Mouse (Mus musculus) brown adipose tissue, adult 24 weeks (tissue): ENCODE measurements around the gene Dynlt1c. TPM values are rescaled to one million over a fixed set of nuclear protein-coding genes. Genes with fewer than 3 reads are reported as not detected.
"Not testable (repeated sequence)": the region's sequence is repeated elsewhere in the genome, so short reads cannot be mapped to it uniquely, and the experiment has no call there.

Experiments used
- H3K27ac ChIP-seq: fragments of 200-500 bp; replicated peaks from 2 replicates; pipeline ENCODE4 v1.5.1; 2012; ENCODE audit warnings: low read depth, mild to moderate bottlenecking, low read length
- H3K4me1 ChIP-seq: fragments of 200-500 bp; 2 replicates; pipeline ENCODE4 v1.6.1; 2012; ENCODE audit warnings: low read length, mixed read lengths; ENCODE audit not compliant: control insufficient read depth, insufficient read depth, insufficient read length
- H3K4me3 ChIP-seq: fragments of 200-500 bp; 2 replicates; pipeline ENCODE4 v1.5.1; 2012; ENCODE audit warnings: low read depth, mild to moderate bottlenecking, low read length, moderate library complexity; ENCODE audit not compliant: insufficient read depth
- polyA plus RNA-seq: library from polyadenylated mRNA; stranded (reverse); fragments of >200 nt; gene quantifications from 2 replicates; pipeline ENCODE4 v1.2.4, GENCODE M21; 2012; ENCODE audit not compliant: missing spikeins, insufficient read depth, insufficient read length

The Dynlt1c gene
- polyA plus RNA-seq, 1 experiment, result not detected

DNA sequence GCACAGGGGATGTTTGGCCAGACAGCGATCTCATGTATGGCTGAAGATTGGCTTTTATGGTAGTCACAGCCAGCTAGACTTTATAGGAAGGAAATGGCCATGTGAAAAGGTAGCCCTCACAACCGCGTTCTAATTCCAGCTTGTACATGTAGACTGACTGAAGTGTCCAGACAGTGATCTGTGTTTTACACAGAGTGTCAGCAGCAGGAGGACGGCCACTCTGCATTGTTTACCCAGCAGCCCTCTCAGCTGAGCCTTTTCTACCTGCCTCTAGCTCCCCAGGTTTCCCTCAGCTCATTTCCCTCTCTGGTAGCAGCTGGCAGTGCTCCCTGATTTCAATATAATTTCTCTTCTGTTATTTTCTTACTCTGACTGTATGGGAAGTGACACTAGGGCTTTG is 734 bp downstream of the Dynlt1c start:
- peak overlapping the region; percentile 28; the same call in 1 of the 2 replicates for H3K4me3 ChIP-seq
- H3K27ac ChIP-seq, H3K4me1 ChIP-seq: not testable (repeated sequence)

DNA sequence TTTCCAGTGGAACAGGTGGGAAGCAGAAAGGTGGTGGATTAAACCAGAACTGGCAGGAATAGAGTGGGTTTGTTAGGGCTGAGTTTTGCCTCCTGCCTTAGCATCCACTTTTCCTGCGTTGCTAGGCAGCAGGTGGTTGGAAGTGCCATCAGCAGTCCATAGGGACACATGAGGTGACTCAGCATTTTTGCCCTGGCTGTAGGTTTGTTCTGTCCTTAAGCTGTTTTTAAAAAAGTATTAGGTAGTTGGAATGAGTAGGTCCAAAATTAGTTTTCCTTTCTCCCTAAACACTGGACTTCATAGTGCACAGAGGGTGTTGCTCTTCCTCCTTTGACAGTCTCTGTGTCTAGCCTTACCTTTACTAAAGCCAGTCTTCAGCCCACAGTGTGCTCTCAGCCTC is 3.9 kb downstream of the Dynlt1c start:
- not testable (repeated sequence) for H3K4me1 ChIP-seq, H3K27ac ChIP-seq, H3K4me3 ChIP-seq

DNA sequence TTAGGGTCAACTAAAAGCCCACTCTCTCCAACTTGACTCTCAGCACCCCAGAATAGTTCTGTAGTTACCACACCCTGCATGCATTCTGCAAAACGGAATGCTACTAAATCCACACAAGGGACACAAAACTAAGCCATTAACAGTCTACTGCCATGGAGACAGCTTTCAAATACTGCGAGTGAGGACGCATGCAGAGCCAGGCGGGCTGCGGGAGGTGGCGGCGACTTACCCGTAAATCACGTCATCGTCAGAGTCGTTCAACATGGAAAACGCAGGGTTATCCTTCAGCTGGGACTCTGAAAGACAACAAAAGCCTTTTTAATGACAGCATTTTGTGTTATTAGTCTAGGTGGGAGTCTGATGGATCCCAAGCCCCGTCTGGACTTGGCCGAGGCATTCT is 12.1 kb downstream of the Dynlt1c start:
- not testable (repeated sequence) for H3K4me3 ChIP-seq, H3K27ac ChIP-seq, H3K4me1 ChIP-seq

DNA sequence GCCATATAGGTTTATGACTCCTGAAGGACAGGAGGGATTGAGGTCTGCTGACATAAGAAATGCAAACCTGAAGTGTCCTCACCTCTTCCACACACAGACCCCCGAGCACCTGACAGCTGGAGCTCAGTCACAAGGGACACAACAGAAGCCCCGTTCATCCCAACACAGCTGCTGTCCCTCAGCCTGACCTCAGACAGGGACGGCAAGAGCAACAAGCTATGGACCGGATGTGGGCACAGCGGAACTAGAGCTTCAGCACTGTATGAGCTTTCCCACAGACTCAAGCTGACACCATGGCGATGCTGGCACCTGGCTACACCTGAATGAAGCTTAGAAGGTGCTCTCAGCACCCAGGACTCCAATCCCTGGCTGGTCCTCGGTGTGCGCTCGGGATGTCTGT is 12.8 kb downstream of the Dynlt1c start:
- H3K27ac ChIP-seq, H3K4me3 ChIP-seq, H3K4me1 ChIP-seq: not testable (repeated sequence)

DNA sequence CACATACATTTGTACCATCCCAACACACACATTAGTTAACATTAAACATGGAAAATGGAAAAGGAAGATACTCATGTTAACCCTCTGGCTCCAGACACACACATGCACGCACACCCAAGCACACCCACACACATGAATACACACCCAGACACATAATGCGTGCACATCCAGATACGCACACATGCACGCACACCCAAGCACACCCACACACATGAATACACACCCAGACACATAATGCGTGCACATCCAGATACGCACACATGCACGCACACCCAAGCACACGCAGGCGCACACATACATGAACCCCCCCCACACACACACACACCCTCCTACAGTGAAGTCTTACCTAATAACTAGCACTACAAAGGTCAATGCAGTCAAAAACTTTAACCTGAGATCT is 15.3 kb downstream of the Dynlt1c start:
- H3K4me3 ChIP-seq, H3K27ac ChIP-seq, H3K4me1 ChIP-seq: not testable (repeated sequence)

DNA sequence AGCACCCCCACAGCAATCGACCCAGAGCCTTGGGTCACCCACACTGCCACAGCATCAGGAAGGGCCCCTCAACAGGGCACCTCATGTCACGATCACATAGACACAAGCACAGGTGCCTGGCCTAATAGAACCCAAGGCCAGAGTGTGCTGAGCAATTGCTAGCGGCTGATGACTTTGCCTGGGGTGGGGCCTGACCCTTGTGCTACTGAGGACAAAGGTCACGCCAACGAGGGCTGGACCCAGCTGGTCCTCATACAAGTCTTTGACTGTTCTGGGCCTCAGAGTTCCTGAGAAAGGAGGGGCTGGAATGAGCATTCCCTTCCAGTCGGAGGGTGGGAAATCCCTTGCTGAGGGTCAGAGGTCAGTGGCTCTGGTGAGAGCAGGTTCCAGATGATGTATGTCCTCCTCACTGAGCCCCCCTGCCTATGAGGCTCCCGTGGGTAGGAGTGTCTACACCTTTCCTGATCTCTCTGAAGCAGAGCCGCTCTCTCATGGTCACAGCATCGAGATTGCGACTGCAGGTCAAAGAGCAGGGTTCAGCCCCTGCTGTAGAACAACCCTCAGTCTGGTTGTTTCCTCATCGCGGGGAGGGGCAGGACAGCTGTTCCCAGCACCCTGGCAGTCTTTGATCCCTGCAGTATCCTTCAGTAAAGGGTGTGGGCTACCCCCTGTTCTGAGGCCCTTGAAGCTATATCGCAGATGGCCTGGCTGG is 16.4 kb downstream of the Dynlt1c start:
- not testable (repeated sequence) for H3K4me1 ChIP-seq, H3K27ac ChIP-seq, H3K4me3 ChIP-seq

DNA sequence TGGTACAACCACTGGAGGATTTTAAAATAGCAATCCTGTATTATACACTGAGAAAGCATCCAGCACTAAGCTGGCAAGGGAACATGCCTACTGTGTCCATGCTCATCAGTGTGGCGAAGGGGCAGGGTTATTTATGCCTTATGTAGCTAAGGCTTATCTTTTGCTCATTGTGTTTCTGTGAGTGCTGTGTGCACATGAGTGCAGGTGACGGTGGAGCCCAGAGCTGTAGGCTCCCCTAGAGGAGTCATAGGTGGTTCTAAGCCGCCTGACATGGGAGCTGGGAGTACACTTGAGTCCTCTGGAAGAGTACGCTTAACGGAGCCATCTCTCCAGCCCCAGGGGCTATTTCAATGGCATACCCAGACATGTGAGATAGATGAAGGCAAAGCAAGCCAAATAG is 17.8 kb downstream of the Dynlt1c start:
- H3K4me1 ChIP-seq, H3K4me3 ChIP-seq, H3K27ac ChIP-seq: not testable (repeated sequence)

DNA sequence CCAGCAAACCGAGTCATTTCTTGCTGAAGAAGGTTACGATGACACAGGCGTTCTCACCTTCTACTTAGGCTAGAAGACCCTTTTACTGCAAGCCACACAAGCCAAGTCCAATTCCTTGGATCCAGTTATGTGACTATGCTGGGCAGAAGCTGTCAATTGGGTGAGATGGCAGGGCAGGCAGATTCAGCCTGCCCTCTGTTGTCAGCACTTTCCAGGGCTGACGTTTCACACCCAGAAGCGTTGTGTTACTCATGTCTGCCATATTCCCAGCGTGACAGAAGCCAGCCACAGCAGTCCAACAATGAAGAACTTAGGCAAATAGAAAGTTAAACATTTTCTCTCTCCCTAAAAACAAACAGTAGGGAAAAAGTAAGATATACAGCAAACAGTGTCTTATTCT is 18.6 kb downstream of the Dynlt1c start:
- not testable (repeated sequence) for H3K4me3 ChIP-seq, H3K4me1 ChIP-seq, H3K27ac ChIP-seq

DNA sequence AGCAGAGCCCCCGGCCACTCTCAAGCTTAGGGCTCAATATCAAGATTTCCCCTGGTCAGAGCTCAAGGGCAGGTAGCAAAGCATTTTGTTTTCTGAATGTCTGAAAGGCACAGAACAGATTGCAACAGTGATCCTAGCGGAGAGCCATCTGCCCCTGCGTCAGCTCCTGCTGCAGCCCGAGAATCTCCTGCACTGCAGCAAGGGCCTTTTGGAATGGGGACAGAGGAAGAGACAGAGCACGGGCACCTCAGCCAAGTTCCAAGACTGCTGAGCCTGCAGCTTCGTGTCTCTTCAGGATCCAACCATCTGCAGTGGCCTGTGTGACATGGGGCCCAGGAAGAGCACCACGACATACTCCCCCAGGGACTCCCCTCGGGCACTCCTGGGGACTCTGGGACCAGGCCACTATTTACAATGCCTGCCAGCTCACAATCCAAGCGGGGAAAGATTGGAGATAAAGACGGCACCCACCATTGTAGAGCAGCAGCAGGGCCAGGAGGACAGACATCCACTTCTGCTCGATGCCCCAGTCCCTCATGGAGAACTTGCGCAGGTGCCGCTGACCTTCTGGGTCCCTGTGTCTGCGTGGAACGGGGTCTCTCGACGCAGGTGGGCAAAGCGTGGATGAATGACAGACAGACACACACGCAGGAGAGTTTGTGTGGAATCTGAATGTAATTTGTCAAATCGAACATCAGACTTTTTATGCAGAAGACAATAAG is 19.4 kb downstream of the Dynlt1c start:
- H3K4me1 ChIP-seq, H3K27ac ChIP-seq, H3K4me3 ChIP-seq: not testable (repeated sequence)

DNA sequence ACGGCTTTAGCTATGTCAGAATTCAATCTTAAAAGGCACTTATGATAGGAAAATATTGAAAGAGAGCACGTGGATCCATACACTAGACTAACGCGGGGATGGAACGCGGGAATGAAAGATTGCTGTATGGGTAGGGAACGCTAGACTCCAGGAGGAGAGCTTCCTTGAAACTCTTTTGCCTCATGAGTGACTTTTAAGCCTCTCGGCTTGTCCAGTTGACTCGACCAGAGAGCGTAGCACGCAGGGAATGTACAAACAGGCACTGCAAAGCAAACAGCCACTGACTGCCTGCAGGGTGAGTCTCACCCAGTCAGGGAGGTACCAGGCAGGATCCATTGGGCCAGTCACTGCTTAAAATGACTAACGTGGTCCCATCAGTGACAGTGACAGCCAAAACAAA is 20.5 kb downstream of the Dynlt1c start:
- H3K4me3 ChIP-seq, H3K27ac ChIP-seq, H3K4me1 ChIP-seq: not testable (repeated sequence)

DNA sequence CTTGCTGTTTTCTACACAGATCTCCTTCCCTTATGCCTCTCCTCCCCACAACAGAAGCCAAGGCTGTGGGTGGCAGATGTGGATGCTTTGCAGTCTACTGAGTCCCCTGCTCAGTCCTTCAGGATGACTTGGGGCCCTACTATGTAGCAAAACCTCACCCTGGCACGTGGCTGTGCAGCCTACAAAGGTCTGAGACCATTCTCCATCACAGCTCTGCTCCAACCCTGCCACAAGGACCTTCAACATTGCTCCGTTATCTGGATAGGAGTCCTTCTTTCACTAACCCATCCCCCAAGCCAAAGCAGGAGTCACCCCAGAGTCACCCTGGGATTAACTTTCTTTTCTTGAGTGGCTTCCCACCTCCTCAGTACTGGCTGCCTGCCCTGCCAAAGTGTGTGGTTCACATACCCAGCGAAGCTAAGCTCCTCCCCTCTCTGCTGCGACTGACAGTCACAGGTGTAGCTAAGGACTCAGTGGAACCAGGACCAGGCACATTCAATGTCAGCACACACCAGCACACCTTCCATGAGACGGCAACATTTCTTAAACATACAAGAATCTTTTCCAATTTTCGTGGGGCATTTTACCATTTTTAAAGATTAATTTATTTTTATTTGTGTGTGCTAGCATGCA is 23.6 kb downstream of the Dynlt1c start:
- not testable (repeated sequence) for H3K27ac ChIP-seq, H3K4me3 ChIP-seq, H3K4me1 ChIP-seq

DNA sequence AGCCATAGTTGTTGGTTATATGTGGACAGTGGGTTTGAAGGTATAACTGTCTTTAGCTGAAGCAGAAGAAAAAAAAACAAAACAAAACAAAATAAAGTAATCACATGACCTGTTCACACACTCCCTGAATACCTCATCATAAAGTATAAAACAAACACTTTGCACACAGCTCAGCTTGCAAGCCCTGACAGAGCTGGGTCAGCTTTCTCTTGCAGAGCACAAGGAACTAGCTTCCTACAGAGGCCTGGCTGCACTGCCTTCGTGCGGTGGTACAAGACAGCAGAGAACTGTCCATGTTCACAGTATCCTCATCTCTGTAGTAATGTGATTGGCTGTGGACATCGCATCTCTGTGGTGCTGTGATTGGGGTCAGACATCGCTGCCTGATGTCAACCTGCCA is 28.9 kb downstream of the Dynlt1c start:
- not testable (repeated sequence) for H3K4me1 ChIP-seq, H3K27ac ChIP-seq, H3K4me3 ChIP-seq

DNA sequence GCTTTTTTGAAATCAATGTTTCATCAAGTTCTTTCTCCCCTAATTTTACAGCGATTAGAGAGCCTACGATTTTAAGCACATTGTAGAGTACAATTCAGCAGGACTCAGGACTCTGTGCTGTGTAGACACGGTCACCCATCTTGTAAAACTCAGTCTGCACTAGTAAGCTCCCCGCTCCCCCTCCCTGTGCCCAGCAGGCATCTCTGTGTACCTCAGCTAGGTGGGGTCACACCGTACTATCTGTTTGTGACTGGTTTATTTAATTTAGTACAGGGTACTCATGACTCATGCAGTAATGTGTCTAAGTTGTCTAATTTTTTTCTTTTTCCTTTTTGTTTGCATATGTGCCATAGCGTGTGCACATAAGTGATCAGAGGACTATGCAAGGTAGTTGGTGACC is 31.4 kb downstream of the Dynlt1c start:
- not testable (repeated sequence) for H3K27ac ChIP-seq, H3K4me1 ChIP-seq, H3K4me3 ChIP-seq

DNA sequence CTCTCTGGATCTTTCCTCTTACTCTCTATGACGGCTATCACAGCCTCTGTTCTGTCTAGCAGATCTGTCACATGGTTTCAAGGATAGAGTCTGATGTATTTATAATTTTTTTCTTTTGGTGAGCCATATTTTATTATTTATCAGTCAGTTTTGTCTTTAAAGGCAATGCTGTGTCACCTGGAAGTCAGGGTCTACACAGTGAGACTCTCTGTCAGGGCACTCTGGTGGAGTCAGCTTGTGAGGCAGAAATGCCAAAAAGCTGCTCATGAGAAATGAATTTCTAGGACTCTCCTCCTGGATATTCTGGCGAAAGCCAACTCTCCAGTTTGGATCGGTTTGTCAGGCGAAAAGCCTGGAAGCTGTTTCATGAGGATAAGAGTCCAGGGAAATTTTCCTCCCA is 34.3 kb downstream of the Dynlt1c start:
- not testable (repeated sequence) for H3K4me3 ChIP-seq, H3K4me1 ChIP-seq, H3K27ac ChIP-seq

DNA sequence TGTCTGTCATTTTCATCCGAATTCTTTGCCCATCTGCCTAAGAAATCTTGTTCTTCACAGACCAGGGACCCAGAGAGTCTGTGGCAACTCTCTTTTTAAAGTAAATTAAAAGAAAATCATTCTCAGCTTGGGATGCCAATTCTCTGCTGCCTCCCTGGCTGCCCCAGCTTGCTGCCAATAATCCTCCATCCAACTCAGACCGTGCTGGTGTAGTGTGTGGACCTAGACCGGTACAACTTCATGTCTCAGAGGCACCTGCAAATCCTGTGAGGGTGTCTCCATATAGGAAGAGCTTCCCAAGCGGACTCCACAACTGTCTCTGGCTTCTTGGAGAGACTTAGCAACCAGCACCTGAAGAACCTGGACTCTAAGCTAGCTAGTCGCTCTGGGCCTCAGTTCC is 35.4 kb downstream of the Dynlt1c start:
- H3K27ac ChIP-seq, result no peak overlapping the region
- no peaks in the 10 kb centered on the region for H3K4me1 ChIP-seq
- H3K4me3 ChIP-seq, result no peak overlapping the region

DNA sequence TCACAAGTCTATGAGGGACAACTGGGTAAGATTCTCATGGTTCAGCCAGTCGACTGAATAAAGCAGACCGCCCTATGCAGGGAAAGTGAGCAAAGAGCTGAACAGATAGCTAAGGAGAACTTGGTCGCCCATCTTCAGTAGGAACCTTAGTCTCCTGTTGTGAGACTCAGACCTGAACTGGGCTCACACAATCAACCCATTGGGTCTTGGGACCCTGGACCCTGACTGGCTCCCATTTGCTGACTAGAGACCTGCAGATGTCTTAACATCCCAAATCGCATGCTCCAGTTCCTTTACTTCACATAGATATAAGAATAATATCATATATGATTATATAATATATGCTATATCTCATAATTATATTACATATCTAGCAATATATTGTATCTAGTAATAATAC is 36.0 kb downstream of the Dynlt1c start:
- H3K4me1 ChIP-seq, H3K4me3 ChIP-seq, H3K27ac ChIP-seq: not testable (repeated sequence)
